Mouse (Mus musculus) midbrain, embryonic 12.5 days (tissue): Measurements from ENCODE around the gene Tagln2. TPM values are rescaled to one million over a fixed set of nuclear protein-coding genes. Genes with fewer than 3 reads are reported as not detected.

Experiments used
- ATAC-seq: fragments of 200-750 bp; cut with Nextera tagmentation; 2 replicates; pipeline ENCODE4 v1.8.0; 2017; ENCODE audit warnings: low read depth, moderate TSS enrichment, moderate library complexity; ENCODE audit not compliant: low FRiP score
- H3K27ac ChIP-seq: fragments of 300-500 bp; sonication (generic); replicated peaks from 2 replicates; pipeline ENCODE4 v1.5.1; 2016; ENCODE audit warnings: mild to moderate bottlenecking
- H3K27me3 ChIP-seq: fragments of 300-500 bp; sonication (generic); 2 replicates; pipeline ENCODE4 v1.6.1; 2016; ENCODE audit warnings: mild to moderate bottlenecking
- H3K36me3 ChIP-seq: fragments of 300-500 bp; sonication (generic); 2 replicates; pipeline ENCODE4 v1.6.1; 2016
- H3K4me1 ChIP-seq: fragments of 300-500 bp; sonication (generic); 2 replicates; pipeline ENCODE4 v1.6.1; 2016
- H3K4me2 ChIP-seq: fragments of 300-500 bp; sonication (generic); replicated peaks from 2 replicates; pipeline ENCODE4 v1.6.1; 2016; ENCODE audit warnings: mild to moderate bottlenecking, moderate library complexity
- H3K4me3 ChIP-seq: fragments of 300-500 bp; sonication (generic); 2 replicates; pipeline ENCODE4 v1.5.1; 2016; ENCODE audit warnings: mild to moderate bottlenecking
- H3K9ac ChIP-seq: fragments of 300-500 bp; sonication (generic); replicated peaks from 2 replicates; pipeline ENCODE4 v1.6.1; 2016; ENCODE audit warnings: mild to moderate bottlenecking, moderate library complexity
- H3K9me3 ChIP-seq: fragments of 300-500 bp; sonication (generic); 2 replicates; pipeline ENCODE4 v1.6.1; 2016; ENCODE audit warnings: mild to moderate bottlenecking
- WGBS: fragments of 180-500 bp; shearing (Covaris S2); methylation state at CpG from one replicate; pipeline ENCODE4 v1.1.7; 2016; 5-methylcytosine and 5-hydroxymethylcytosine counted together
- polyA plus RNA-seq: library from polyadenylated mRNA; unstranded; fragments of >200 nt; fragmentation: Nextera tagmentation; extraction: Ambion mirVana; gene quantifications from 2 replicates; pipeline ENCODE4 v1.2.1, GENCODE M21; 2016

Gene Tagln2
- polyA plus RNA-seq, 1 experiment from 2014 or later = 45.9 TPM

GRCm38 (mm10) chr1:172520576-172521440 is 21.0 kb downstream of the Tagln2 start, which contains the start of gene Cfap45:
Cfap45 (plus strand) TSS chr1:172520801.
- whole genome bisulfite sequencing = 3% methylated on average over 28 of the region's 28 CpGs
- H3K4me1 ChIP-seq = peaks cover 16% of the 10 kb centered on the region
- peaks cover 15% of the 10 kb centered on the region for H3K27me3 ChIP-seq
- no peak within 1 kb of the TSS; the same call in 1 of the 2 replicates for H3K27ac ChIP-seq
- ATAC-seq = peak; percentile 90
- H3K4me2 ChIP-seq = peak within 1 kb of the TSS; percentile 60
- no peaks in the 10 kb centered on the region for H3K9me3 ChIP-seq
- peak within 1 kb of the TSS; percentile 37 for H3K4me3 ChIP-seq
- no peaks in the 10 kb centered on the region for H3K36me3 ChIP-seq
- 0 out of 2 replicates have a peak within 1 kb of the TSS, but pooled peaks have one; percentile 7 for H3K9ac ChIP-seq

DNA sequence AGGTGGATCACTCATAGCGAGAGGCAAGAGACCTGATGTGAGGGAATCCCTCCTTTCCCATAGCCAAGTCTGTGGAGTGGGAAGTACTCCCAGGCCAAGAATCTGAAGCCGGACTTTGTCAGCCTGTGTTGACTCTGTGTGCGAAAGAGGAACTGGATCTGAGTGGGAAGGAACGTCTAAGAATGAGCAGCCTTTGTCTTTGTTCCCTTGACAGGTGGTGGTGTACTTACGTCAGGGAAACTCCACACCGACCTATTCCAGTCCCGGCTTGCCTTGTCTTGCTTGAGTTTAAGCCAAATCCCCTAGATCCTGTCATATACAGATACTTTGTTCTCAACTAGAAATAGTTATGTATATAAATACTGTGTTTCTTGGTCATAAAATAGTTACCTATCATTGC is 22.7 kb downstream of the Tagln2 start:
- Histone ChIP-seq H3K4me3 (no peak overlapping the region), H3K4me1 (peaks cover 16% of the 10 kb centered on the region), H3K9me3 (no peaks in the 10 kb centered on the region), H3K27ac (no peak overlapping the region), H3K9ac (no peak overlapping the region), H3K4me2 (no peak overlapping the region), H3K27me3 (peaks cover 30% of the 10 kb centered on the region), H3K36me3 (no peaks in the 10 kb centered on the region)
- no peak for ATAC-seq
- WGBS = 74% methylated on average over 7 of the region's 7 CpGs

GRCm38 (mm10) chr1:172523699-172524101 is 23.9 kb downstream of the Tagln2 start:
- H3K9ac ChIP-seq = no peak overlapping the region
- 78% methylated on average over 12 of the region's 12 CpGs for WGBS
- no peak overlapping the region for H3K4me3 ChIP-seq
- H3K4me2 ChIP-seq = no peak overlapping the region
- peaks cover 16% of the 10 kb centered on the region for H3K4me1 ChIP-seq
- no peaks in the 10 kb centered on the region for H3K9me3 ChIP-seq
- ATAC-seq = no peak
- H3K27ac ChIP-seq = no peak overlapping the region
- H3K27me3 ChIP-seq = peaks cover 35% of the 10 kb centered on the region
- H3K36me3 ChIP-seq = no peaks in the 10 kb centered on the region

GRCm38 (mm10) chr1:172525027-172525764 is 25.3 kb downstream of the Tagln2 start:
- Histone ChIP-seq H3K27me3 (peaks cover 40% of the 10 kb centered on the region), H3K27ac (no peak overlapping the region; the same call in 1 of the 2 replicates)
- no peak for ATAC-seq

GRCm38 (mm10) chr1:172525971-172526370 is 26.1 kb downstream of the Tagln2 start:
- no peak overlapping the region for H3K4me3 ChIP-seq
- H3K9me3 ChIP-seq = no peaks in the 10 kb centered on the region
- peaks cover 12% of the 10 kb centered on the region for H3K4me1 ChIP-seq
- H3K27ac ChIP-seq = no peak overlapping the region
- H3K27me3 ChIP-seq = peaks cover 48% of the 10 kb centered on the region
- H3K9ac ChIP-seq = no peak overlapping the region
- 73% methylated on average over 7 of the region's 7 CpGs for WGBS
- H3K36me3 ChIP-seq = no peaks in the 10 kb centered on the region
- no peak overlapping the region for H3K4me2 ChIP-seq
- ATAC-seq = no peak

More at GRCm38 (mm10) chr1:172525027-172525764, 25.3 kb downstream of the Tagln2 start:
- Histone ChIP-seq H3K36me3 (no peaks in the 10 kb centered on the region), H3K4me1 (peaks cover 12% of the 10 kb centered on the region), H3K4me3 (no peak overlapping the region), H3K4me2 (no peak overlapping the region; the same call in 1 of the 2 replicates), H3K9me3 (no peaks in the 10 kb centered on the region), H3K9ac (no peak overlapping the region)
- WGBS = 55% methylated on average over 15 of the region's 15 CpGs

DNA sequence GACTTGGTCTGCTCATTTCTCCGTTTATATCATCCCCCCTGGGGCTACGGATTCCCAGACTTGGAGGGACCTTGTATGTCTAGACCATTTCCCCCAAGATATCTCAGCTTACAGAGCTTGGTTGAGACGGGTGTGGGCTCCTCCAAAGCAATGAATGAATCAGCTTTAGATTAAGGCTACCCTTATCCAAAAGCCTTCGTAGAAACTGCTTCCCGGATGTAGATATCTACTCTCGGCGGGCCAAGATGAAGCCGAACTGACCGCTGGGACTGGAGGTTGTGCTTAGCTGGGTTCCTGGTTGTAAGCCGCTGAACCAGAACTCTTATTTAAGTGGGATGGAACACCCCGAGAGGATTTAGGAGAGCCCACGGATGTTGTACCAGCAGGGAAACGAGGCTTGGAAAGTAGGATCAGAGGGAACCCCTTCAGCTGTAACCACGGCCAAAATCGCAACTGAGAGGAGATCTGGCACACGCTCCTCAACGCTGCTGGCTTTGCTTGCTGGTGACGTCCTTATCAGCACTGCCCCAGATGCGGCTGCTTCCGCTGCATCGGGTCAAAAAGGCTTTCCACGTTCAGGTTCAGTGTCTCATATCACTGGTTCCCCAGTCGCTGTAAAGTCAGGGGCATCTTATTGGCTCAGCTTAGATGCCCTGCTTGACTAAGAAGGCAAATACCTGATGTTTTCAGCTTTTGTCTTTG is 26.7 kb downstream of the Tagln2 start:
- 72% methylated on average over 23 of the region's 23 CpGs for WGBS
- no peak overlapping the region for H3K9ac ChIP-seq
- no peak for ATAC-seq

DNA sequence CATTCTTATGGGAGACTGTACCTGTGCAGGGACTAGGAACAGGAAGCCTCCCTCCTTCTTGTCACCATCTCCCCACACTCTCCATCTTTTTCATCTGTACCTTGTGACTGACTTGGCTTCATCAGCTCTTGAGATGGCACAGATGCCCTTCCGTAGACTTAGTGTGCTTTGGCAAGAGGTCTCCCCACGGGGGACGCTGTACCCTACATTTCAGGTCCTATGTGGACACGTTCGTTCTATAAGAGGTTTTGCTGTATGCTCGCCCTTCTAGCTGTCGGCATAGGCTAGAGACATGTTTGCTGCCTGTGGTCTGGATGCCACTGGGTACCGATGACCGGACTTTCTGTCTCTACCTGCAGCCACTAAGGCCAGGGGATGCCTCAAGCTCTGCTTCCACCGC is 27.6 kb downstream of the Tagln2 start:
- H3K9me3 ChIP-seq = no peaks in the 10 kb centered on the region
- no peak overlapping the region for H3K4me2 ChIP-seq
- H3K9ac ChIP-seq = no peak overlapping the region
- ATAC-seq = no peak
- H3K36me3 ChIP-seq = no peaks in the 10 kb centered on the region
- H3K4me3 ChIP-seq = no peak overlapping the region
- 93% methylated on average over 10 of the region's 10 CpGs for WGBS
- peaks cover 21% of the 10 kb centered on the region for H3K4me1 ChIP-seq
- no peak overlapping the region for H3K27ac ChIP-seq
- peaks cover 41% of the 10 kb centered on the region for H3K27me3 ChIP-seq

More for the DNA sequence above, 26.7 kb downstream of the Tagln2 start:
- Histone ChIP-seq H3K4me1 (peaks cover 12% of the 10 kb centered on the region), H3K4me2 (no peak overlapping the region), H3K4me3 (no peak overlapping the region), H3K9me3 (no peaks in the 10 kb centered on the region), H3K27ac (no peak overlapping the region), H3K27me3 (peaks cover 48% of the 10 kb centered on the region), H3K36me3 (no peaks in the 10 kb centered on the region)

DNA sequence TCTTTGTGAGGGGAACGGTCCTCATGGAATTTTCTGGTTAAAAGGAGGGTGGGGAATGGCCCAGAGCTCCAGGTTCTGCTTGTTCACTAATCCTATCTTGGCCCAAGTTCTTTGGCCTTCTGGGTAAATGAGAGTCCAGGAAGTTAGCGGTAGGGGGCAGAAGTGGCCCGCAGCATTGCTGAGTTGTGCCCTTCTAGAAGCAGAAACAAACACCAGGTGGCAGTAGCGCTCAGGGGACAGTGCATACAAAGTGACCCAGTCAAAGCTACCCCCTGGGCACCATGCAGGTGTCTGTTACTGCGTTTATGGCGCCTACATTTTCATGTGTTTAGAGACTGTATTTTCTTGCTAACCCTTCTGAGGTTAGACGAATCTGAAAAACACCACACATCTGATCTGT is 28.9 kb downstream of the Tagln2 start:
- no peak overlapping the region for H3K4me2 ChIP-seq
- H3K9me3 ChIP-seq = no peaks in the 10 kb centered on the region
- H3K27ac ChIP-seq = no peak overlapping the region
- no peak overlapping the region for H3K4me3 ChIP-seq
- WGBS = 6% methylated on average over 7 of the region's 7 CpGs
- peak; percentile 68 for ATAC-seq
- no peak overlapping the region for H3K9ac ChIP-seq
- H3K36me3 ChIP-seq = no peaks in the 10 kb centered on the region
- H3K27me3 ChIP-seq = peaks cover 40% of the 10 kb centered on the region
- peaks cover 27% of the 10 kb centered on the region for H3K4me1 ChIP-seq

DNA sequence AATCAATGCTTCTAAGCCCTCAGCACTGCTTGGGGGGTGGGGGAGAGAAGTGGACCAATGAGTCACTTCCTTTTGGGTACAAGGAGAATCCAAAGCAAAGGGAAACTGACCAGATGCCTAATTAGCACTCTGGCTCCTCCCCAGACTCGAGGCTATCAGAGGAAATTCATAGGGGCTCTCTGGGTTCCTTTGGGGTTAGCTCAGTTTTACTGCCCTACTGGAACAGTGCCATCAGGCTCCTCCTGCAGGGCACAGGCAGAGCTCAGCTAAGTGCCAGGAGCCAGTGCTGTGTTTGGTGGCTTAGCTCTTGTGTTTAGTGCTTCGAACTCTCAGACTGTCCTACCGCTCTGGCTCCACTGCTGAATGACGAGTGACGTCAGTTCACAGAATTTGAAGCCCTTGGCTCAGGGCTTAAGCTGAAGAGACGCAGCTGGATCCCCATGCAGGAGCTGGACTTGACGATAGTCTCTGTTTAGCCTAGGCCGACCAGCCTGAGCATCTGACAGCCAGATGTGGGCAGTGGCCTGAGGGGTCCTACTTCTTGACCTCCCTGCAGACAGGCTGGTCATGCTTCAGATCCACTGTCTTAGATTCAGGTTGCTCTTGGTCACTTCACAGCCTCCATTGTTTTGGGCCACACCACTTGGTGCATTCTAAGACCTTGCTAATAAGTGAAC is 30.8 kb downstream of the Tagln2 start:
- Histone ChIP-seq H3K4me1 (peaks cover 27% of the 10 kb centered on the region), H3K9me3 (no peaks in the 10 kb centered on the region), H3K27ac (no peak overlapping the region), H3K4me3 (no peak overlapping the region), H3K4me2 (no peak overlapping the region), H3K9ac (no peak overlapping the region), H3K27me3 (peaks cover 40% of the 10 kb centered on the region), H3K36me3 (no peaks in the 10 kb centered on the region)
- 33% methylated on average over 8 of the region's 8 CpGs for WGBS
- no peak for ATAC-seq

GRCm38 (mm10) chr1:172532551-172532950 is 32.7 kb downstream of the Tagln2 start:
- no peaks in the 10 kb centered on the region for H3K9me3 ChIP-seq
- peak overlapping the region; percentile 28 for H3K4me3 ChIP-seq
- 0 out of 2 replicates have a peak overlapping the region, but pooled peaks have one; percentile 4 for H3K27ac ChIP-seq
- H3K4me1 ChIP-seq = peaks cover 27% of the 10 kb centered on the region
- H3K27me3 ChIP-seq = peaks cover 25% of the 10 kb centered on the region
- no peaks in the 10 kb centered on the region for H3K36me3 ChIP-seq
- WGBS = 1% methylated on average over 13 of the region's 13 CpGs
- ATAC-seq = peak; percentile 77
- H3K9ac ChIP-seq = no peak overlapping the region
- peak overlapping the region; percentile 51 for H3K4me2 ChIP-seq

DNA sequence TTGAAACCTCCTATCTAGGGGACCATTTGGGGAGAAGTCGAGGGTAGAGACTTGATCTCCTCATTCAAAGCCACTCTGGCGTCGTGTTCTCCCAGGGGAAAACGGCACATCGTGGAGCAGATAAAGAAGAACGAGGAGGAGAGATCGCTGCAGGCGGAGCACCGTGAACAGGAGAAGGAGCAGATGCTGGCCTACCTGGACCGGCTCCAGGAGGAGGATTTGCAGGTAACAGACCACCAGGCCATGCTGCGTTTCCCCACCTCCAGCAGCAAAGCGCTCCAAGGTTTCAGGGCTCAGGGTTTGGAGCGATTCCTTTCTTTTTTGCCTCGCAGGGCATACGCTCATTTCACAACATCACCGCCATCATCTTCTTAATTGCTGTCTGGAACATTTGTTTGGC is 35.3 kb downstream of the Tagln2 start:
- Histone ChIP-seq H3K4me2 (no peak overlapping the region), H3K27ac (no peak overlapping the region), H3K27me3 (peaks cover 13% of the 10 kb centered on the region), H3K36me3 (no peaks in the 10 kb centered on the region), H3K9me3 (no peaks in the 10 kb centered on the region), H3K4me3 (no peak overlapping the region), H3K4me1 (peaks cover 32% of the 10 kb centered on the region), H3K9ac (no peak overlapping the region)
- 84% methylated on average over 16 of the region's 16 CpGs for WGBS
- no peak for ATAC-seq
